Mouse (Mus musculus) NIH3T3 (cell line): Measurements from ENCODE around the gene Aicda.
"Not testable (repeated sequence)": the region's sequence is repeated elsewhere in the genome, so short reads cannot be mapped to it uniquely, and the experiment has no call there.

Source experiments
- DNase-seq: peaks from one replicate; pipeline ENCODE4 v3.0.0-alpha.2; 2012; ENCODE audit warnings: low read depth

Aicda gene

DNA sequence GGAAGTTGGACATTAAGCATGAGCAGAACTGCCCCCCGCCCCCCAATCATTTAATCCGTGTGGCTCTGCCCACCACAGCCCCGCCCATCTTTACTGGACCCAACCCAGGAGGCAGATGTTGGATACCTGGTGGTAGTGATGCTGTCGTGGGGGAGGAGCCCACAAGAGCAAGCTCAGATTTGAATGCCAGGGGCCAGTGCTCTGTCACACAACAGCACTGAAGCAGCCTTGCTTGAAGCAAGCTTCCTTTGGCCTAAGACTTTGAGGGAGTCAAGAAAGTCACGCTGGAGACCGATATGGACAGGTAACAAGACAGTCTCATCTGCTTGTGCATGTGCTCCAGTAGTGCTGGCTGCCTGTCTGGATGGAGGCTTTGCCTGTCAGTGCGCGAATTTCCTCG lies at the start of gene Aicda:
Gene Aicda, plus strand, starts transcription at position 196 of the 400 bp plus-strand sequence.
- no peak for DNase-seq

- no peak for DNase-seq
Measured at GRCm38 (mm10) chr6:122505041-122505440, 48.6 kb upstream of the Aicda start.

GRCm38 (mm10) chr6:122505545-122505944 lies 48.1 kb upstream of the Aicda start, which contains the start of gene Mfap5:
TSS of gene Mfap5 (plus strand) at chr6:122505845.
- no peak for DNase-seq

- peak; percentile 54 for DNase-seq
Measured at GRCm38 (mm10) chr6:122508494-122508893, 45.1 kb upstream of the Aicda start.

GRCm38 (mm10) chr6:122512914-122513878 lies 40.4 kb upstream of the Aicda start:
- DNase-seq, result peak; percentile 72

GRCm38 (mm10) chr6:122514312-122514711 lies 39.3 kb upstream of the Aicda start:
- DNase-seq, result no peak

GRCm38 (mm10) chr6:122515762-122516161 lies 37.8 kb upstream of the Aicda start:
- DNase-seq, result not testable (repeated sequence)

- DNase-seq, result no peak
Measured at GRCm38 (mm10) chr6:122517668-122518067, 35.9 kb upstream of the Aicda start.

DNA sequence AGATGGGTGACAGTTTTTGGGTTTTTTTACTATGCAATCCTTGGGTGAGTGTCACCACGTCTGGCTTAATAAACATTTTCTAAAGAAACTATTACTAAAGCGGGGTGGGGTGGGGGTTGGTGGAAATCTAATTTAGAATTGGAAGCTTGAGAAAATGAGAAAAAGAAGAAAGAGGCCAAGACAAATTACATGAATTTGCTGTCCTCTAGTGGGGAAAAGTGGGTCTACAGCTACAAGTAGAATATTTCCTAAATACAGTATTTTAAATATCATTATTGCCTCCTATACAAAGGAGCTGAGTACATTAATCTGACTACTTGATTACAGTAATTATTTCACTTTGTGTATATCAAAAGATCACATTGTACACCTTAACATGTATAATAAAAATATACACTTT lies 34.2 kb upstream of the Aicda start:
- DNase-seq, result peak; percentile 85

DNA sequence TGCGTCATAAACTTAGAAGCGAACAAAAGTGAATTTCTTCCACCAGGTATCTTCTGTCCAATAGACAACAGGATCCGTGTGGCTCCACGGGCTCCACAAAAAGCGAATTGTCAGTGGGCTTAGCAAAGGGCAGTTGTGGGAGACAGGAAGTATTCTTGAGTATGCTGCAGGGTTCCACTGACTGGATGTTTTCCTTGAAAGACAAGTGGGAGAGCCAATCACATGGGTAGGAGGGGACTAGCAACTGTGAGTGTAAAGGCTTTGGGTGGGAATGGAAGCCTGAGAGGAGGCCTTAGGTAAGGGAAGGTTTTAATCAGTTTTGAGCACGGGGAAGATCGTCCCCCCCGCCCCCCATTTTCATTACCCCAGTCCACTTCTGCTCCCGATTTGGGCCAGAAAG lies 31.0 kb upstream of the Aicda start:
- DNase-seq, result peak; percentile 54

- no peak for DNase-seq
Measured at GRCm38 (mm10) chr6:122523289-122523688, 30.3 kb upstream of the Aicda start.

GRCm38 (mm10) chr6:122527596-122527995 lies 26.0 kb upstream of the Aicda start:
- no peak for DNase-seq

- DNase-seq, result no peak
Measured at GRCm38 (mm10) chr6:122528136-122528535, 25.5 kb upstream of the Aicda start.

DNA sequence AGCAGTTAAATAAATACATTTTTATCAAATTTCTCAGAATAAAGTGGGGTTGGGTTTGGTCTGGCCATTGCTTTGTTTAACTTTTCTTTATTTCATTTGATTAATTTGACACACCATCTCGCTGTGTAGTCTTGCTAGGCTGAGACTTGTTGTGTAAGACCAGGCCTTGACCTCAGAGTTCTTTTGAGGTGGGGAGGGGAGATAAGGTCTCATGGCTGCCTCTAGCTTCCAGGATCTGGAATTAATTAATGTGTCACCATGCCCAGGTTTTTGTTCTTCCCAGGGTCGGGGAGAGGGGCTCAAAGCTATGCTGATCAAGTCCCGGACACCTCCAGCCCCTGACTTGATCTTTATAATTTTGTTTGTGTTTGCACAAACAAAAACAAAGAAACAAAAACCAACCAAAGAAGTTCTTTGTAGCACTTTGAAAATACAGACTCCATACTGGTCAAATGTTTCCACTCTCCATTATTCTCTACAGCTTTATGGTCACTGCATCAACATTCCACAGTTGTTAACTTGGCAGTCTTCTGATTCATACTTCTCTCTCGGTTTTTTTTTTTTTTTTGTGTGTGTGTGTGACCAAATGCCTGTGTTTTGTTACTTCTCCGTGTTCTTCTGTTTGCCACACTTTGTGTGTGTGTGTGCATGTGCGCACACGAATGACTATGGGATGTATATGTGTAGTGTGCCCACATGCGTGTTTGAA lies 22.0 kb upstream of the Aicda start:
- DNase-seq, result peak; percentile 69

DNA sequence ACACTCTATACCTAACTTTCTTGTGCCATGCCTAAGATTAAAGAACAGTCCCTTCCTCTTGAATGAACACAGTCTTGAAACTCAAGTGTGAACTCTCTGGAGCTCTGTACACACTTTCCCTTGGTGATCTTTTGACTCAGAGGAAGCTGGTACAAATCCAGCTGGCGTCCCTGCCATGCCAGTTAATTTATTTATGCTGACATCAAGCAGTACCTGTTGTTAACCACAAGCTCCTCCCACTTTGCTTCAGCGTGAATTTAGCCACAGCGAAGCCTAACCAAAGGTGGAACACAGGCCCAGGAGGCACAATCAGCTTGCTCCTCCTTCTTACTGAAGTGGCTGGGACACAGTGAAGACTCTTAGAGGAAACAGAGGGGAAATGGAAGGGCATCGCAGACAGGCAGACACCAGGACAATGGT lies 20.7 kb upstream of the Aicda start:
- peak; percentile 70 for DNase-seq

DNA sequence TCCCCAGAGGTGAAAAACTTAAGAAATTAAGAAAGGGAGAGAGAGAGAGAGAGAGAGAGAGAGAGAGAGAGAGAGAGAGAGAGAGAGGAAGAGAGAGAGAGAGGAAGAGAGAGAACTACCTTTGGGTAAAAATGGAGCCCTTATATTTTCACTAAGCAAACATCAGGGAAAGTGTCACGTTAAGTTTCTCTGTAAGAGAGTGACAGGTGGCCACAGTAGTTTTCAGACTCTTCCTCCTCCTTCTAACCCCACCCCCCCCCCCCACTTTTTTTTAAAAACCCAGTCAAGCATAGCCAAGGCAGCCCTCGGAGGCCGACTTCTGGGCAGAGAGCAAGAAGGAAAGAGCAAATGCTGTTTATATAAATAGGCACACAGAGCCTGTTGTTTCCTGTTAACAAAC lies 19.6 kb upstream of the Aicda start:
- no peak for DNase-seq

DNA sequence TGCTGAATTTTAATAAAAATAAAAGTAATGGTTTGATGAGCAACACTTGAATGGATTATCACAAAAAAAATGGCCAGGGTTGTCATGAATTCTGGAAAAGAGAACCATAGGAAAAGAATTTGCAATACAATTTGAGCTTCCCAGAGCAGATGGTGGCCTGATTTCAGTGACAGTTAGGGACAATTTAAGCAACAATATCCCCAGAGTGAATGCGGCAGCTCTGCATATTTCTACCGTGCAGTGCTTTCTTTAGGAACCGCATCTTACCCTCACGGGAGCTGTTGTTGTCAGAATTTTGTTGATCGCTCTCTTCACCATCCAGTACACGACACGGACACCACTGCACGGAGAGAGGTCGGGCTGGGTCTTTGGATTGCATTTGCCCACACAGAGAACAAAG lies 14.0 kb upstream of the Aicda start:
- no peak for DNase-seq

GRCm38 (mm10) chr6:122542459-122542858 lies 11.1 kb upstream of the Aicda start:
- DNase-seq, result not testable (repeated sequence)

GRCm38 (mm10) chr6:122543574-122543973 lies 10.0 kb upstream of the Aicda start:
- DNase-seq, result no peak

- no peak for DNase-seq
Measured at GRCm38 (mm10) chr6:122544672-122545071, 8.9 kb upstream of the Aicda start.

DNA sequence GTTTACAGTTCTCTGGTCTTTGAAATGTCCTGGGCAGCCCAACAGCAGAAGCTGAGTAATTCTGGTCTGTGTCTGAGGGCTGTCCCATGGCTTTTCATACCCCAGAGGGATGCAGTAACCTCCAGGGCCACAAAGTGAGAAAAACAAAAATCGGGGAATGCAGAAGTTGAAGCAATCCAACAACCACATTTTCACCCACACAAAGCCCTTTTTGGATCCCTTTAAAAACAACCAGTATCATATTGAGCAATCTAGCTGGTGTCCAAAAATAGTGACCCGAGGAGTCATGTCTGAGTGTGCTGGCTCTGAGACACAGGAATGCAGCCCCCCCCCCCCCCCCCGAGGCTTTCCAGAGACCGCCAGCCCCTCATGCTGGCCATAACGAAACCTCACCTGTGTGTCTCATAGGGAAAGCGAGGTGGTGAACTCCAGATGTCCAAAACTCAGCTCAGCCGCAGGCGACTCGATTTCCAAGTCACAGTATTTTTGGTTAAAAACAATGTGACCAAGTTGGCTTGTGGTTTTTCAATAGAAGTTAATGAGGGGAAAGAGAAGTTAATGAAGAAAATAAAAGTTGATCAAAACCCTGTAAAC lies 8.2 kb upstream of the Aicda start:
- DNase-seq, result peak; percentile 79

GRCm38 (mm10) chr6:122545948-122546347 lies 7.7 kb upstream of the Aicda start:
- peak; percentile 74 for DNase-seq

DNA sequence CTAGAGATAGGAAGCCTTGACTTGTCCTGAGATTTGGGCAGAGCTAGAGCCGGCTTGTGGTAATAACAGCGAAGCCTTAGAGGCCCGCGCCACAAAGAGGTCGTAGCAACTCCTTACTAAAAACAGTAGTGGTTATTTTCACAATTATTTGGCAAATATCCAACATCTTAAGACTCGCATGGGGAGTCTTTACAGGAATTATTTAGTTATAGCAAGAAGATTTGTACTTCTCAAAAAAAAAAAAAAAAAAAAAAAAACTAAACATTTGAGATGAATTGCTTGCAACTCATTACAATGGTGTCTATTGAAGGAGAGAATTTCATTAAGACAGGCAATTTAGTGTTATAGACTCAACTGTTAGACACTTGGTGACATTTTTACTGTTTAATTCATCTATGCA lies 501 bp downstream of the Aicda start:
- DNase-seq, result no peak
